Mouse (Mus musculus) heart, embryonic 15.5 days (tissue): Measurements from ENCODE around the gene Rhob. TPM values are rescaled to one million over a fixed set of nuclear protein-coding genes. Genes with fewer than 3 reads are reported as not detected.
A peak's percentile ranks its signal among the peaks of the same experiment; 100 is the strongest.

Source experiments
- ATAC-seq: fragments of 200-750 bp; cut with Nextera tagmentation; replicated peaks from 2 replicates; pipeline ENCODE4 v1.8.0; 2017; ENCODE audit warnings: low read depth, moderate TSS enrichment; ENCODE audit not compliant: insufficient number of reproducible peaks, insufficient read depth, low FRiP score
- H3K27ac ChIP-seq: fragments of 300-500 bp; sonication (generic); 2 replicates; pipeline ENCODE4 v1.5.1; 2015; ENCODE audit warnings: mild to moderate bottlenecking, inconsistent platforms
- H3K27me3 ChIP-seq: fragments of 300-500 bp; sonication (generic); 2 replicates; pipeline ENCODE4 v1.6.1; 2015; ENCODE audit warnings: inconsistent platforms
- H3K36me3 ChIP-seq: fragments of 300-500 bp; sonication (generic); 2 replicates; pipeline ENCODE4 v1.6.1; 2015; ENCODE audit warnings: mild to moderate bottlenecking, inconsistent platforms
- H3K4me1 ChIP-seq: fragments of 300-500 bp; sonication (generic); replicated peaks from 2 replicates; pipeline ENCODE4 v1.6.1; 2015; ENCODE audit warnings: inconsistent platforms
- H3K4me2 ChIP-seq: fragments of 300-500 bp; sonication (generic); 2 replicates; pipeline ENCODE4 v1.6.1; 2015; ENCODE audit warnings: inconsistent platforms, mild to moderate bottlenecking, moderate library complexity
- H3K4me3 ChIP-seq: fragments of 300-500 bp; sonication (generic); 2 replicates; pipeline ENCODE4 v1.5.1; 2015; ENCODE audit warnings: mild to moderate bottlenecking, inconsistent platforms
- H3K9ac ChIP-seq: fragments of 300-500 bp; sonication (generic); 2 replicates; pipeline ENCODE4 v1.6.1; 2015; ENCODE audit warnings: mild to moderate bottlenecking, inconsistent platforms
- H3K9me3 ChIP-seq: fragments of 300-500 bp; sonication (generic); replicated peaks from 2 replicates; pipeline ENCODE4 v1.6.1; 2016; ENCODE audit warnings: inconsistent platforms
- WGBS: fragments of 180-500 bp; shearing (Covaris S2); methylation state at CpG from one replicate; pipeline ENCODE4 v1.1.7; 2015; ENCODE audit warnings: mixed read lengths; 5-methylcytosine and 5-hydroxymethylcytosine counted together
- polyA plus RNA-seq: library from polyadenylated mRNA; unstranded; fragments of >200 nt; fragmentation: Nextera tagmentation; extraction: Ambion mirVana; gene quantifications from 2 replicates; pipeline ENCODE4 v1.2.1, GENCODE M21; 2015

Rhob gene
- polyA plus RNA-seq, 1 experiment from 2014 or later, result 35.4 TPM

- no peaks in the 10 kb centered on the region for H3K9me3 ChIP-seq
- peaks cover 28% of the 10 kb centered on the region for H3K4me1 ChIP-seq
- peak; percentile 62; the same call in 1 of the 2 replicates for ATAC-seq
- WGBS, result 32% methylated on average over 3 of the region's 3 CpGs
- H3K9ac ChIP-seq, result no peak overlapping the region
- H3K4me3 ChIP-seq, result no peak overlapping the region
- no peaks in the 10 kb centered on the region for H3K27me3 ChIP-seq
- 0 out of 2 replicates have a peak overlapping the region, but pooled peaks have one; percentile 52 for H3K27ac ChIP-seq
- no peaks in the 10 kb centered on the region for H3K36me3 ChIP-seq
- H3K4me2 ChIP-seq, result no peak overlapping the region
These were observed 45.3 kb downstream of the Rhob start for GRCm38 (mm10) chr12:8454487-8454886.

GRCm38 (mm10) chr12:8452766-8453621, 46.8 kb downstream of the Rhob start:
- 62% methylated on average over 7 of the region's 7 CpGs for WGBS
- H3K9ac ChIP-seq, result no peak overlapping the region
- no peaks in the 10 kb centered on the region for H3K36me3 ChIP-seq
- H3K4me2 ChIP-seq, result no peak overlapping the region
- no peak for ATAC-seq
- H3K4me3 ChIP-seq, result no peak overlapping the region
- H3K9me3 ChIP-seq, result no peaks in the 10 kb centered on the region
- H3K27ac ChIP-seq, result peak overlapping the region; percentile 49
- H3K4me1 ChIP-seq, result peaks cover 28% of the 10 kb centered on the region
- no peaks in the 10 kb centered on the region for H3K27me3 ChIP-seq

- no peak for ATAC-seq
- 52% methylated on average over 7 of the region's 7 CpGs for WGBS
- H3K27ac ChIP-seq, result no peak overlapping the region
These were observed 48.0 kb downstream of the Rhob start for GRCm38 (mm10) chr12:8451571-8452485.

GRCm38 (mm10) chr12:8450639-8451038, 49.2 kb downstream of the Rhob start:
- 70% methylated on average over 6 of the region's 6 CpGs for WGBS
- no peak overlapping the region for H3K27ac ChIP-seq
- H3K27me3 ChIP-seq, result no peaks in the 10 kb centered on the region
- no peak overlapping the region for H3K9ac ChIP-seq
- no peak for ATAC-seq
- no peaks in the 10 kb centered on the region for H3K9me3 ChIP-seq
- H3K4me2 ChIP-seq, result no peak overlapping the region
- no peaks in the 10 kb centered on the region for H3K36me3 ChIP-seq
- peaks cover 29% of the 10 kb centered on the region for H3K4me1 ChIP-seq
- H3K4me3 ChIP-seq, result no peak overlapping the region

More at GRCm38 (mm10) chr12:8451571-8452485, 48.0 kb downstream of the Rhob start:
- Histone ChIP-seq H3K4me1 (peaks cover 27% of the 10 kb centered on the region), H3K36me3 (no peaks in the 10 kb centered on the region), H3K4me3 (no peak overlapping the region), H3K27me3 (no peaks in the 10 kb centered on the region), H3K9me3 (no peaks in the 10 kb centered on the region), H3K9ac (no peak overlapping the region), H3K4me2 (no peak overlapping the region)

- Histone ChIP-seq H3K36me3 (no peaks in the 10 kb centered on the region), H3K9ac (no peak overlapping the region), H3K4me2 (no peak overlapping the region), H3K4me1 (peaks cover 35% of the 10 kb centered on the region), H3K27ac (no peak overlapping the region), H3K27me3 (no peaks in the 10 kb centered on the region), H3K4me3 (no peak overlapping the region), H3K9me3 (no peaks in the 10 kb centered on the region)
- no peak for ATAC-seq
- WGBS, result 93% methylated on average over 1 of the region's 1 CpGs
These were observed 49.8 kb downstream of the Rhob start for GRCm38 (mm10) chr12:8450028-8450427.

Other genes with a start within 250 kb of the Rhob start
- gene Gdf7, start 198.1 kb downstream of the Rhob start, polyA plus RNA-seq, result 0.10 TPM in 1 of 2 replicates, not detected in the other
- gene Hs1bp3, start 186.6 kb downstream of the Rhob start, polyA plus RNA-seq, result 12.1 and 16.5 TPM in 2 replicates
- gene Slc7a15, start 99.1 kb upstream of the Rhob start, polyA plus RNA-seq, result not detected in 2 replicates
- gene Pum2, start 174.1 kb upstream of the Rhob start, polyA plus RNA-seq, result 24.4 and 25.4 TPM in 2 replicates